Mouse (Mus musculus): ENCODE results near the gene Zdhhc3.

Gene Zdhhc3

DNA sequence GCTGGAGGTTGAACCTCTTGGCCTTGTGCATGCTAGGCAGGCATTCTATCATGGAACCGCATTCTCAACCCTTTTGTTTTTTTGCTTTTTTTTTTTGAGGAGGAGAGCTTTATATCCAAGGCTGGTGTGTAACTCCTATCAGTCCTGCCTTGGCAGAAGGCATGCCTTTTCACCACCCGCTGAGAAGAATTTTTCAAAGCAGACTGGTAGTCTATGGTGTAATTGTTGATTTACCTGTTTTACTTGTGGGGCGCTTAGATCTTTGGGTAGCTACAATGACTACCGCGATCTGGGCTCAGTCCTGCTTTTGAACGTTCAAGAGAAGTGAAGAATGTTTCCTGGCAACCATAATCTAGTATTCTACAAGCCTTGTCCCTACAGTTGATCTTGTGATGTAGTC, 926 bp upstream of the Zdhhc3 start:
- no peak for DNase-seq

DNA sequence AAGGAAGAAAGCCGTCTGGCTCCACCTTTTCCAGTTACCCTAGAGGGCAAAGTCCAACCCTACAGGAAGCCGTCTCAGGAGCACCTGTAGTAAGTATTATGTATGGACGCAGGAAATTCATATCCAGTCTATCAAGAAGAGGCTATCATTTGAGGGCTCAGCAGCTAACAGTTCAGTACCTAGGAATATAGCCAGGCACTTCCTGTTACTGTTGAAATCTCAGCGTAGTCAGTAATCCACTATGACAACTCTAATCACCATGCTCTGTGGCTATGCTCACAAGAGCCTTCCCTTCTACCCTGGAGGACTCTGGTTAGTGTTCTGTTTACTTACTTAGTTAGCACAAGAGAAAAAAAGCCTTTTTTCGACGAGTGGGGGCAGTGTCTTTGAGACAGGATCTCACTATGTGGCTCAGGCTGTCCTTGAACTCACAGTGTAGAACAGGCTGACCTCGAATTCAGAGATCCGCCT, 1.2 kb downstream of the Zdhhc3 start:
- DNase-seq = no peak

GRCm38 (mm10) chr9:123109188-123109587, 3.8 kb downstream of the Zdhhc3 start:
- DNase-seq = no peak

GRCm38 (mm10) chr9:123107186-123107585, 5.8 kb downstream of the Zdhhc3 start:
- DNase-seq = no peak

- no peak for DNase-seq
Observed at GRCm38 (mm10) chr9:123104362-123104761, 8.6 kb downstream of the Zdhhc3 start.

DNA sequence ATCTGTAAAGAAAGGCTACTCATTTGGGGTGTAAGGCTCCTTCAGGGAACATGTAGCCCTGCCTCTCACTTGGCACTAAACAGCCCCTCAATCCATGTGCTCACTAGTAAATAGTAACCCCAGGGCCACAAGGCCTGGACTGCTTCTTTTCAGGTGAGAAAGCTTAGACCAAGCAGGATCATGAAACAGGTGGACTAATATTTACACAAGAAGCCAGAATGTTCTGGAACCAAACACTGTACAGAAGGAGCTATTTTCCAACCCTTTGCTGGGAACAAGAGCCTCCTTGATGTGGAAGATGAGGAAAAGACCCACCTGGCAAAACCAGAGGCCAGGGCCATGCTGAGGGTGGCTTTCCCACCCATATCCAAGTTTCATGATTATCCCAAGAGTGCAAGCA, 9.6 kb downstream of the Zdhhc3 start:
- no peak for DNase-seq

DNA sequence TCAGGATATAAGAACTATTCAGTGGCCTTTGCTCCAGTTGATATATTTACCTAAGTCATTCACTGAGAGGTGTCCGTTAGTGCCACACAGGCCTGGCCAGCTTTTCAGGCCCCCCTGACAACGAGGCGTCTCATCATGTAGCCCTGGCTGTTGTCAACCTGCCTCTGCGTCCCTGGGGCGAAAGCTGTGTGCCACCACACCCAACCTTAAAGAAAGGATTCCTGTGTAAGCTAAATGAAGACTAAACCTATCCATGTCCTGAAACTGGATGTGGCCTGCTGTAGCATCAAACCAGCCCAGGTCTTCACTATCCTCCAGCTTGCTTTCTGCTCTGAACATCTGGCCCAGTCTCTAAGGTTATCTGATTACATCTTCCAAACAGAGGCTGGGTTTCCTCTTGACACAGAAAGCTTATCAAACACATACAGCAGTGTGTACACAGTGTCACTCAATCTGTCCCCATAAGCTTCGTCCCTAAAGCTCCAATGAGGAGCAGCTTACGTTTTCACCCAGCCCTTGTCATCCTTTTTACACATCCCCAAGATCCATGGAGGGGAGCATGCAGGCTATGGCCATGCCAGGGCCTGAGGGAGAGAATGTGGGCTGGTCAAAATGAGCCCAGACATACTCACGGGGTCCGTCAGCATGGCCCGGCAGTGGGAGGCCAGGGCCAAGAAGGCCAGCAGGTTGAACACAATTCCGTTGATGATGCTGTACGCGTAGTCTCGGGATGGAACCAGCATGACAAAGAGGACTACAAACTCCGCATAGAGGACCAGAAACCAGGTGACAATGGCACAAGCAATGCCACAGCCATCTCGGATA, 13.2 kb downstream of the Zdhhc3 start:
- no peak for DNase-seq

DNA sequence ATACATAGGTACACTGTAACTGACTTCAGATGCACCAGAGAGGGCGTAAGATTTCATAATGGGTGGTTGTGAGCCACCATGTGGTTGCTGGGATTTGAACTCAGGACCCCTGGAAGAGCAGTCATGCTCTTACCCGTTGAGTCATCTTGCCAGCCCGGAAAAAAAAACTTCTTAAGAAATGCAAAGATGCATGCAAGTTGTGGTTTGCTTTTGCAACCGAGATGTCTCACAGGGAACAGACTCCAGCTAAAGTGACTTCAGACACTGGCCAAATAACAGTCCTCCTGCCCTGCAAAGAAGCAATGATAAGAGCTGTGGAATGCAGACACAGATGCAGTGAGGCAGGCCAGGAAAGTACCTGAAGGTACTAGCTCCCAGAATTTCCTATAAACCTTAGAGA, 22.2 kb downstream of the Zdhhc3 start:
- DNase-seq = no peak

DNA sequence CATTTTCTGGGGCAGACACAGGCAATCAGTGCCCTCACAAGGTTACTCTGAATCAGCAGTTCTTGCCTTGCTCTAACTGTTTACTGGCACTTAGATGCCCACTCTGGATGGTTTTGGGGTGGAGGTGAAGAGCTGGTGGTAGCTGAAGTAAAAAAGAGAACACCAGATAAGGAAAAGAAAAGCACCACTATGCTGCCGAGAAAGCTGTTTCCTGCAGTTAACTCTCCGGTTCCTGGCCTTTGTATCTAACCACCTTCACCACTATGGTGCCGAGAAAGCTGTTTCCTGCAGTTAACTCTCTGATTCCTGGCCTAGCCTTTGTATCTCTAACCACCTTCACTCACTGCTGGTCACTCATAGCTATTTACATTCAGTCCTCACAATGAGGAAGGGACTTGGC, 25.4 kb downstream of the Zdhhc3 start:
- DNase-seq = no peak

DNA sequence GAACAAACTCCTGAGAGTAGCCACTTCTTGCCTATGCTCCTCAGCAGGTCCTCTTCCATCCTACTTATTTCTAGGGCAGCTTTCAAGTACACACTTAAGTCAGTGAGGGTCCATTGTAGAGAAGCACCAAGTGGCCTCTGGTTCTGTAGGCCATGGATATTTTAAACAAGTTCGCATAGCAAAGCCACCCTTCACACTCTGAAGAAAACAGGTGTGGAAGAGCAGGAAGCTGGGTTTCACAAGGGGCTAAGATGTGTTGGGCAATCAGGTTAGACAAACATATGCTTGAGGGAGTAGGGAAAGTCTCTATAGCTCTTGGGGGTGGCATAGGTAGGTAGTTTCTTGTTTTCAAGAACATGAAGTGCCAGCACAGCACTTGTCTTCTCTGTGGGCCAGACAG, 27.6 kb downstream of the Zdhhc3 start:
- DNase-seq = no peak

GRCm38 (mm10) chr9:123080796-123081195, 32.2 kb downstream of the Zdhhc3 start:
- DNase-seq = no peak

DNA sequence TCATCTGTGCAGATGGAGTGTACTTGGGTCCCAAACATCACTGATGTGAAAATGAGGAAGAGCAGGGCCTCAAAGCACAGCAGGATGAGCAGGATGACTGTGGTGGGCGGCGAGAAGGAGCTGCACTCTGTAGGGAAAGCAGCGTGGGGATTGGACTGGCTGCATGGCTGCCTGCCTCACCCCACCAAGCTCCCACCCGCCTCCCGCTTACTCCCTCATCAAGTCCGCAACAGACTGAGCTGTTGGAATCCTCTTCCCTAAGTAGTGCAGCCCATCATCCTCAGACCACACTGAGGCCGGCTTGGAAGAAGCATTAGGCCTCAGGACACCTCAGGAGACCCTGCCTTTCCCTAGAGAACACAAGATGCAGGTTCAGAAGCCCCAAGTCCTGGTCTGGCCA, 32.6 kb downstream of the Zdhhc3 start:
- DNase-seq = no peak

DNA sequence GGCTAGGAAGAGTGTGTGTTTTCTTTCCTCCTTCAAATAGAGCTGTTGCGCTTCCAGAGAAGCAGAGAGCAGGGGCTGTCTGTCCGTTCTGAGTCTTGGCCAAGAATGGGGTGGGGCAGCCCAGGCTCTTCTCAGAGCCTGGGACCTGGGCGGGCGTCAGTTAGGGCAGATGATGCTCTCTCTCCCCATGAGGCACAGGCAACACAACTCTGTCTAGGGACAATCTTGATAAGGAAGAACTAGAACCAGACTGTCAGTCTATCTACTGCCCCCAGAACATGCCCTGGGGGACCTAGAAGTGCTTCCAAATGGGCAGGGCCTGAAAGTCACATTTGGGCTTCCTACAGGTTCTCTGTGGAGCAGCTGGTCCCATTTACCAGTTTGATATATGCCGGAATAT, 33.9 kb downstream of the Zdhhc3 start:
- DNase-seq = no peak

DNA sequence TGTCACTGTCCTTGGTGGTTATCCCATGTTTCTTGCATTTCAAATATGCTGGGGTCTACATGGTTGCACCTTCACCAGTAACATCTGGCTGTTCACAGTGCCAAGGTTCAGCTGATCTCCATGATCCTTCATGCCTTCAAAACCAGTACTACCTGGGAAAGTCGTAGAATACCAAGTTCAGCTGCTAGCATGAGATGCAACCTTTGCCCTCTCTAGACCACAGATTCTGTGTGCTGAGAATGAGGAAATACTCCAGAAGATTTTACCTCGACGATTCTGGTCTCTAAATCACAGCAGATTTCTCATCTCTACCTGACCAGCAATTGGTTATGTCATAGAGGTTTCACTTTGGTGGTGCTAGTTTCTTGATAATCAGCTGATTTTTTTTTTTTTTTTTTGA, 52.8 kb downstream of the Zdhhc3 start:
- no peak for DNase-seq

DNA sequence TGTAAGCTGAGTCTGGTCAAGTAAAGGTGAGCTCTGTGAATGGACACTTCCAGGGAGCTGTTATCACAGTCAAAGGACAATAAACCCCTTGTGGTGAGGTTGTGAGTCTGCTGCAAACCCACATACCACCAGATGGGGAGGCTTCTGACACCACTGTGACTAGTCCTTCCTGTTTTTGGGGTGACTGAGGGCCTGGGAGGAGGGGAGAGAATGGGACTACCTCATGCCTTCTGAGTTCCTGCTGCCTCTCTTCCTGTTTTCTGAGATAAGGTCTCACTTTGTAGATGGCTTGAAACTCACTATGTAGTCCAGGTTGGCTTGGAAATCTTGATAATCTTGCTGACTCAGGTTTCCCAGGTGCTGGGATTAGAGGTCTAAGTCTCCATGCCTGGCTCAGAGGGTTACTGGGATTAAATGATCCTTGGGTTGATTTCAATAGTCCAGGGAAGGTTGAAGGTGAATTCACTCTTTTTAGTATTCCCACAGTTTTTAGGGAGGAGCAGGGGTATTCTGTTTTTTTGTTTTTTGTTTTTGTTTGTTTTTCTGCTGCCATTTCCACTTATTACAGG, 54.2 kb downstream of the Zdhhc3 start:
- DNase-seq = no peak

GRCm38 (mm10) chr9:123047665-123048064, 65.3 kb downstream of the Zdhhc3 start:
- DNase-seq = no peak

DNA sequence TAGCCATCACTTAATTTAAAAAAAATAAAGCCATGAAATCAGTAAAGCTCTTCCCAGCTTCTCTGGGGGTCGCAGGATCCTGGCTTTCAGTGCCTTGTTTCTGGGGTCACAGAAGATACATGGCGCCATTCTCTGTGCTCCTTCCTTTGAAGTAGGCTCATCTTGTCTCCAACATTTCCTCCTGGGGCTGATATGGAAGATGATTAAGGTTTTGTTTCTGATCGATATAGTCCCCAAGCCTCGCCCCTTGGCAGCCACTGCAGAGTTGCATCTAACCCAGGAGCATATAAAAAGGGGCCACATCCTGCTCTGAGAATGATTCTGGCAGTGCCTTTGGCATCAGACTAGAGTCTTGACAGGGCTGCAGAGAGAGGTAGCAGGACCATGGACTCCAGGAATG, 78.6 kb downstream of the Zdhhc3 start, which contains the start of gene Tgm4:
Tgm4 (plus strand) TSS at position 301 of the 400 bp plus-strand sequence.
- DNase-seq = no peak

DNA sequence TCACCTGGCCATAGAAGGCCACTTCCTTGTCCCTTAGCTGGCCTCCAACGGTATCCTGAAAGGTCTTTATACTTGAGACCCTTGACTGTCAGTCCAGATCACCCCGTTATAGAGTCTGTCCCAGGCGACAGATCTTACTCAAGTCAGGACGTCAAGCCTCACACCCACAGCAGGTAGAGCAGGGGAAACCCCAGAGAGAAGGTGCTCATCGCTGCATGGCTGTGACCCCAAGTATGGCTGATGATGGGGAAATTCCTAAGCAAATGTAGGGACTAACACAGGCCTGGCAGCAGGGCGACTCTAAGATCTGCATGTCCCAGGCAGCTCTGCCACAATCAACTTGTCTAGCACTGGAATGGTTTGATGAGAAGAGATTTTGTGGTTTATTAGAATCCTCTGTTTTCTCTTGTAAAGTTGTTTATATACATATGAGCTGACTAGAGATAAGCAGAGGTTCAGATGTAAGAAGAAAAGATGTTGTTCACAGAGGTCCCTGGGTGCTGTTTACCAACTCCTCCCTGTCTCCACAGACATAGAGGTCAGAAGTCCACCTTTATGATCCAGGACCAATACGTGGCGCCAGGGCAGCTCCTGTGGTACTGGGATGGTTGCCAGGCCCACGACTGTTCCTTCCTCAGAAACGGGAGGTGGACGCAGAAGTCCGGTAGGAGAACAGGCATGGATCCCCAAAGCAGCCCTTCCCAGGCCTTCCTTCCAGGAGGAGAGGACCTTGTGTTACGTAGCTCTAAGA, 81.3 kb downstream of the Zdhhc3 start:
- DNase-seq = no peak

DNA sequence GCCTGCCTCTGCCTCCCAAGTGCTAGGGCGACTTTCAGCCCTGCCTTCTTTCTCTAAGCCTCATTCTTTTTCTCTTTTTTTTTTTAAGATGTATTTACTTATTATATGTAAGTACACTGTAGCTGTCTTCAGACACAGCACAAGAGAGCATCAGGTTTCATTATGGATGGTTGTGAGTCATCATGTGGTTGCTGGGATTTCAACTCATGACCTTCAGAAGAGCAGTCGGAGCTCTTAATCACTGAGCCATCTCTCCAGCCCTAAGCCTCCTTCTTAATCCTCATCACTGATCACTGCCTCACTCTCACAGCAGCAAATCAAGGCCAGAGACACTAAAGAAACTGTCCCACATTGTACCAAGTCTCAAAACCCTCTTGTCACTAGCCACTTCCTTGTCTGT, 88.8 kb downstream of the Zdhhc3 start:
- no peak for DNase-seq

DNA sequence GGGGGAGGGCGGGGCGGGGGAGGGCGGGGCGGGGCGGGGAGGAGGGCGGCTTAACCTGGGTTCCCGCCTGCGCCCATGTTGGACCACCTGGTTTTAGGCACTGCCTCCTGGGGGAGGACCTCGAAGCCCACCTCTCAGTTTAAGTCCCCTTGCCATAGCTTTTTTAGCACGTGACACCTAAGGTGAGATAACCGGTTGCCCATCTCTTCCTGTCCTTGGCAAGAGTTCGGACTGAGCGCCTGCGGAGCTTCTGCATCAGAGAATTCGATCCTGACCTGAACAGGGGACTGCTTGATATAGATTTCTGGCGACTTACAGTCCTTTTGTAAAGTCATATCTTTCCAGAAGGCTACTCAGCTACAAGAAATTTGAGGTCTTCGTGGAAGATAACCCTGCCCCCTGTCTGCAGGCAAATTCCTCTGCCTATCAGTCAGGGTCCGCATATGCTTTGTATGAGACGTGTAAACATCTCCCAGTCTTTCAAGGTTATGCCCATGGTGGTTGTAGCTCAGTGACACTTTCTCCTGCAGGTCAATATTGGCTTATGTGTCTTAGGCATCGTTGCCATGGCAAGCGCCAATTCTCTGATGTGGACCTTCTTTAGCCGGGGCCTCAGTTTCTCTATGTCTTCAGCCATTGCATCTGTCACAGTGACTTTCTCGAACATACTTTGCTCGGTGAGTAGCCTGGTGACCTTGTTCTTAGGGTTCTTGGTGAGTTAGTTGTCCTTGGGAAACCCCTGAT, 91.2 kb downstream of the Zdhhc3 start:
- DNase-seq = no peak

DNA sequence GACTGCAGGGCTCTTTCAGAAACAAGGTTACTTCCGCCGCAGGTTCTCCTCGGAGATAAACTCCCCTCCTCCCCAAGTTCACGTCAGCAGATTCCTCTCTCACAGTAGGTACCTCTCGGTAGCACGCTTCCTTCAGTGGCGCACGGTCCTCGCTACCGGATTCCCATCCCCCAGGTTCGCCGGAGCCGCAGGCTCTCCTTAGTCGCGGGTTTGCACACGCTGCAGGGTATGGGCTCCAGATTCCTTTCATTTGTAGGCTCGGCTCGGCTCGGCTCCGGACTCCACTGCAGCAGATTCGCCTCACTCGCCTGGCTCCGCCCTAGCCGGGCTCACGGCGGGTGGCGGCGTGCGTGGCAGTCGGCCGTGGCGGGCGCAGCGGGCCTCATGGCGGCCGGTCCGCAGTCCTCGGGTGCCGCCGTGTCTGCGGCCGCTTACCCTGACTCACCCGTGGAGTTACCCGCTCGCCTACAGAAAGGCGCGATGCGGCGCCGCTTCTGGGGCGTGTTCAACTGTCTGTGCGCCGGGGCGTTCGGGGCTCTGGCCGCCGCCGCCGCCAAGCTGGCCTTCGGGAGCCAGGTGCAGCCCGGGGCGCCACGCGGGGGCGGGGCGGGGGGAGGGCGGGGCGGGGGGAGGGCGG, 91.9 kb downstream of the Zdhhc3 start, which contains the start of gene Tmem42:
Tmem42 (plus strand) TSS at position 332 of the 637 bp plus-strand sequence.
- peak; percentile 93 for DNase-seq

All from kidney, adult 18-20 months (tissue).